Mouse (Mus musculus) CH12.LX (cell line): ENCODE measurements around the gene Emp1. TPM values are rescaled to one million over a fixed set of nuclear protein-coding genes. Genes with fewer than 3 reads are reported as not detected.
A peak's percentile ranks its signal among the peaks of the same experiment; 100 is the strongest.

Source experiments
- DNase-seq: peaks from one replicate; pipeline ENCODE4 v3.0.0-alpha.2; 2013; ENCODE audit errors: extremely low read depth
- H3K27ac ChIP-seq: 2 replicates; pipeline ENCODE4 v1.5.1; 2012; ENCODE audit warnings: low read depth, mild to moderate bottlenecking, control low read depth, moderate library complexity; ENCODE audit not compliant: insufficient read depth
- H3K27me3 ChIP-seq: replicated peaks from 2 replicates; pipeline ENCODE3; 2012; ENCODE audit warnings: inconsistent platforms
- H3K36me3 ChIP-seq, 2 experiments: replicated peaks in 1 of 2; 2 replicates each; pipeline versions ENCODE3 to v1.6.1; 2012; ENCODE audit warnings: inconsistent platforms in 1 of 2, low read length in 1 of 2, mild to moderate bottlenecking in 1 of 2, mixed read lengths in 1 of 2, moderate library complexity in 1 of 2; ENCODE audit not compliant: control insufficient read depth in 1 of 2, insufficient read depth in 1 of 2
- H3K4me1 ChIP-seq, 2 experiments: 2 replicates each; pipeline ENCODE4 v1.6.1; 2012; ENCODE audit warnings: inconsistent platforms in 1 of 2, moderate library complexity in 1 of 2; ENCODE audit not compliant: insufficient read depth in 2 of 2, control insufficient read depth in 1 of 2
- H3K4me2 ChIP-seq: 2 replicates; pipeline ENCODE4 v1.6.1; 2012; ENCODE audit warnings: low read depth, mild to moderate bottlenecking, control low read depth; ENCODE audit not compliant: poor library complexity, insufficient read depth, severe bottlenecking
- H3K4me3 ChIP-seq, 3 experiments: fragments of 150-350 bp in 1 of 3; sonication (generic) in 1 of 3; replicated peaks in 1 of 3; 2 replicates each; pipeline versions ENCODE3 to v1.5.1; 2011 to 2012; ENCODE audit warnings: low read depth in 2 of 3, low read length in 2 of 3, mild to moderate bottlenecking in 2 of 3, moderate library complexity in 2 of 3, control low read depth in 1 of 3, improper control_type of control experiment in 1 of 3, inconsistent platforms in 1 of 3, mixed read lengths in 1 of 3; ENCODE audit not compliant: poor library complexity in 1 of 3
- H3K79me2 ChIP-seq: replicated peaks from 2 replicates; pipeline ENCODE4 v1.6.1; 2012; ENCODE audit warnings: mild to moderate bottlenecking, moderate library complexity; ENCODE audit not compliant: control insufficient read depth, poor library complexity, insufficient read depth, severe bottlenecking; ENCODE audit errors: extremely low read depth
- H3K9ac ChIP-seq: 2 replicates; pipeline ENCODE4 v1.6.1; 2012; ENCODE audit warnings: low read depth, mild to moderate bottlenecking, control low read depth, moderate library complexity; ENCODE audit not compliant: insufficient read depth
- H3K9me3 ChIP-seq: replicated peaks from 2 replicates; pipeline ENCODE3; 2012; ENCODE audit warnings: low read length, inconsistent platforms, mixed read lengths
- BHLHE40 ChIP-seq: IDR thresholded peaks from 2 replicates; pipeline ENCODE4 v1.6.1; 2011; ENCODE audit warnings: mild to moderate bottlenecking, low read depth, low read length, improper control_type of control experiment
- CHD2 ChIP-seq: IDR thresholded peaks from 2 replicates; pipeline ENCODE4 v1.6.1; 2011; ENCODE audit warnings: low read length, improper control_type of control experiment
- E2F4 ChIP-seq: IDR thresholded peaks from 2 replicates; pipeline ENCODE4 v1.6.1; 2011; ENCODE audit warnings: low read depth, low read length, improper control_type of control experiment; ENCODE audit not compliant: insufficient replicate concordance
- EP300 ChIP-seq: IDR thresholded peaks from 2 replicates; pipeline ENCODE4 v1.6.1; 2011; ENCODE audit warnings: low read length, improper control_type of control experiment
- ETS1 ChIP-seq: conservative IDR thresholded peaks from 2 replicates; pipeline ENCODE4 v1.6.1; 2012; ENCODE audit warnings: low read depth, mild to moderate bottlenecking, inconsistent platforms, low read length, improper control_type of control experiment, moderate library complexity
- HCFC1 ChIP-seq: IDR thresholded peaks from 2 replicates; pipeline ENCODE4 v1.6.1; 2012; ENCODE audit warnings: low read depth, mild to moderate bottlenecking, inconsistent platforms, low read length, improper control_type of control experiment
- IRF4 ChIP-seq: IDR thresholded peaks from 2 replicates; pipeline ENCODE4 v1.6.1; 2014; ENCODE audit warnings: low read depth, mild to moderate bottlenecking, inconsistent platforms, low read length, improper control_type of control experiment
- JUND ChIP-seq: conservative IDR thresholded peaks from 2 replicates; pipeline ENCODE4 v1.6.1; 2011; ENCODE audit warnings: low read depth, low read length, improper control_type of control experiment
- MEF2A ChIP-seq: IDR thresholded peaks from 2 replicates; pipeline ENCODE4 v1.6.1; 2014; ENCODE audit warnings: low read depth, mild to moderate bottlenecking, inconsistent platforms, low read length, improper control_type of control experiment, borderline replicate concordance
- NRF1 ChIP-seq: IDR thresholded peaks from 2 replicates; pipeline ENCODE4 v1.6.1; 2014; ENCODE audit warnings: low read depth, mild to moderate bottlenecking, inconsistent platforms, low read length, improper control_type of control experiment, moderate library complexity
- POLR2AphosphoS2 ChIP-seq: IDR thresholded peaks from 2 replicates; pipeline ENCODE4 v1.6.1; 2011; ENCODE audit warnings: low read depth, low read length, improper control_type of control experiment
- RAD21 ChIP-seq: IDR thresholded peaks from 2 replicates; pipeline ENCODE4 v1.6.1; 2011; ENCODE audit warnings: low read depth, mild to moderate bottlenecking, low read length, improper control_type of control experiment, moderate library complexity
- SIN3A ChIP-seq: IDR thresholded peaks from 2 replicates; pipeline ENCODE4 v1.6.1; 2012; ENCODE audit warnings: low read length, improper control_type of control experiment, inconsistent platforms
- SMC3 ChIP-seq: IDR thresholded peaks from 2 replicates; pipeline ENCODE4 v1.6.1; 2011; ENCODE audit warnings: low read depth, low read length, improper control_type of control experiment
- TBP ChIP-seq: conservative IDR thresholded peaks from 2 replicates; pipeline ENCODE4 v1.6.1; 2011; ENCODE audit warnings: low read depth, low read length, improper control_type of control experiment
- TCF12 ChIP-seq: IDR thresholded peaks from 2 replicates; pipeline ENCODE4 v1.6.1; 2014; ENCODE audit warnings: low read depth, mild to moderate bottlenecking, inconsistent platforms, low read length, improper control_type of control experiment
- USF2 ChIP-seq: conservative IDR thresholded peaks from 2 replicates; pipeline ENCODE4 v1.6.1; 2011; ENCODE audit warnings: low read depth, low read length, improper control_type of control experiment
- ZC3H11A ChIP-seq: IDR thresholded peaks from 2 replicates; pipeline ENCODE4 v1.6.1; 2012; ENCODE audit warnings: low read depth, mild to moderate bottlenecking, inconsistent platforms, low read length, improper control_type of control experiment
- ZNF384 ChIP-seq: IDR thresholded peaks from 2 replicates; pipeline ENCODE4 v1.6.1; 2012; ENCODE audit warnings: low read depth, low read length, improper control_type of control experiment, inconsistent platforms
- dilution Hi-C: fragments of 300-500 bp; cut with MboI; formaldehyde crosslinking; loops from 2 replicates; pipeline ENCODE4 v1.14.3; 2020; ENCODE audit warnings: low sequenced_read_pairs; ENCODE audit not compliant: extremely low pct_unique_long_range_greater_than_20kb, extremely low pct_ligation_motif_present
- in situ Hi-C: fragments of 300-500 bp; cut with MboI; formaldehyde crosslinking; loops from 3 replicates; pipeline ENCODE4 v1.14.3; 2019; ENCODE audit warnings: low sequenced_read_pairs, low pct_ligation_motif_present, low pct_unique_long_range_greater_than_20kb, mixed read lengths
- polyA plus RNA-seq: library from polyadenylated mRNA; unstranded; fragments of >175 nt; gene quantifications from 2 replicates; pipeline ENCODE4 v1.2.1, GENCODE M21; 2012; ENCODE audit warnings: low read depth; ENCODE audit not compliant: insufficient read length
- total RNA-seq, 2 experiments: library from RNA; depleted of rRNA; stranded (reverse); fragments of 300-350 nt in 1 of 2; fragments of >200 nt in 1 of 2; gene quantifications; 2 replicates each; pipeline ENCODE4 v1.2.3; 2012 to 2014

Gene Emp1
- total RNA-seq (2012; rRNA removed) (1.9 and 2.5 TPM in 2 replicates), total RNA-seq (2014; rRNA removed) (11.3 and 14.6 TPM in 2 replicates), polyA plus RNA-seq (6.4 and 7.0 TPM in 2 replicates)

GRCm38 (mm10) chr6:135362459-135363159, at the start of gene Emp1:
Emp1 (plus strand) TSS chr6:135362545.
- peak; percentile 49; the same call in 1 of the 2 replicates for TF ChIP-seq JUND
- TF ChIP-seq BHLHE40, result peak; percentile 38
- TF ChIP-seq NRF1, result no peak
- no peak for TF ChIP-seq POLR2AphosphoS2
- no peak for TF ChIP-seq TCF12
- TF ChIP-seq HCFC1, result no peak
- TF ChIP-seq IRF4, result 0 out of 2 replicates have a peak, but pooled peaks have one; percentile 40
- peak; percentile 50; the same call in 1 of the 2 replicates for TF ChIP-seq SIN3A
- 0 out of 2 replicates have a peak, but pooled peaks have one; percentile 63 for TF ChIP-seq MEF2A
- peak; percentile 67 for TF ChIP-seq EP300
- no peak for TF ChIP-seq E2F4
- TF ChIP-seq SMC3, result no peak
- TF ChIP-seq ETS1, result peak; percentile 67
- TF ChIP-seq ZNF384, result peak; percentile 77
- Histone ChIP-seq H3K4me1 (peaks cover 0 to 32% of the 10 kb centered on the region in 2 experiments; a peak in 3 of 4 replicates), H3K4me3 (peak within 1 kb of the TSS in 2 of 3 experiments; percentile 44 to 58), H3K9me3 (no peaks in the 10 kb centered on the region), H3K79me2 (no peaks in the 10 kb centered on the region), H3K27me3 (no peaks in the 10 kb centered on the region), H3K4me2 (peak within 1 kb of the TSS; percentile 86), H3K27ac (no peak within 1 kb of the TSS), H3K36me3 (no peaks in the 10 kb centered on the region), H3K9ac (peak within 1 kb of the TSS; percentile 9)
- in situ Hi-C loops, result loop anchor here (10.0 kb wide), 1 partner anchor 188 kb away; no protein-coding TSS in a partner anchor
- DNase-seq, result peak; percentile 80
- dilution Hi-C loops, result no loop called here

GRCm38 (mm10) chr6:135313981-135314380, 48.4 kb upstream of the Emp1 start:
- no peak for DNase-seq
- no peak for TF ChIP-seq RAD21
- no peak for TF ChIP-seq USF2
- no peak for TF ChIP-seq TBP
- TF ChIP-seq ZC3H11A, result no peak
- TF ChIP-seq CHD2, result no peak
- TF ChIP-seq HCFC1, result no peak
- Histone ChIP-seq H3K27ac (no peak overlapping the region), H3K4me2 (no peak overlapping the region), H3K36me3 (no peaks in the 10 kb centered on the region), H3K9me3 (no peaks in the 10 kb centered on the region), H3K9ac (no peak overlapping the region), H3K27me3 (no peaks in the 10 kb centered on the region), H3K79me2 (no peaks in the 10 kb centered on the region), H3K4me3 (no peak overlapping the region), H3K4me1 (no peaks in the 10 kb centered on the region)
- in situ Hi-C loops (no loop called here), dilution Hi-C loops (no loop called here)
